Mouse (Mus musculus): ENCODE results near the gene Ssbp3.
A peak's percentile ranks its signal among the peaks of the same experiment; 100 is the strongest.

Ssbp3 gene

GRCm38 (mm10) chr4:106985899-106986832 is 75.7 kb downstream of the Ssbp3 start:
- peak; percentile 43 to 59 for DNase-seq (ENCODE audit: low spot score in 2 of 2)

- DNase-seq (ENCODE audit: low spot score in 2 of 2) = peak; percentile 84 to 89
Measured at GRCm38 (mm10) chr4:106987725-106988364, 77.3 kb downstream of the Ssbp3 start.

GRCm38 (mm10) chr4:106988886-106989225 is 78.4 kb downstream of the Ssbp3 start:
- DNase-seq (ENCODE audit: low spot score in 2 of 2) = no peak

GRCm38 (mm10) chr4:106989226-106989983 is 78.9 kb downstream of the Ssbp3 start:
- no peak for DNase-seq (ENCODE audit: low spot score in 2 of 2)

GRCm38 (mm10) chr4:106993053-106993452 is 82.6 kb downstream of the Ssbp3 start:
- no peak for DNase-seq (ENCODE audit: low spot score in 2 of 2)

- DNase-seq (ENCODE audit: low spot score in 2 of 2) = no peak
Measured at GRCm38 (mm10) chr4:106994252-106994651, 83.8 kb downstream of the Ssbp3 start.

GRCm38 (mm10) chr4:106995069-106995468 is 84.6 kb downstream of the Ssbp3 start:
- no peak for DNase-seq (ENCODE audit: low spot score in 2 of 2)

- DNase-seq (ENCODE audit: low spot score in 2 of 2) = no peak
Measured at GRCm38 (mm10) chr4:106995513-106995912, 85.0 kb downstream of the Ssbp3 start.

GRCm38 (mm10) chr4:106996305-106997076 is 86.0 kb downstream of the Ssbp3 start:
- no peak for DNase-seq (ENCODE audit: low spot score in 2 of 2)

- no peak for DNase-seq (ENCODE audit: low spot score in 2 of 2)
Measured at GRCm38 (mm10) chr4:107001259-107001810, 90.8 kb downstream of the Ssbp3 start.

GRCm38 (mm10) chr4:107001916-107002488 is 91.5 kb downstream of the Ssbp3 start:
- DNase-seq (ENCODE audit: low spot score in 2 of 2) = no peak

- no peak for DNase-seq (ENCODE audit: low spot score in 2 of 2)
Measured at GRCm38 (mm10) chr4:107002517-107003165, 92.1 kb downstream of the Ssbp3 start.

- DNase-seq (ENCODE audit: low spot score in 2 of 2) = no peak
Measured at GRCm38 (mm10) chr4:107003199-107003598, 92.7 kb downstream of the Ssbp3 start.

GRCm38 (mm10) chr4:107003786-107004185 is 93.3 kb downstream of the Ssbp3 start:
- no peak for DNase-seq (ENCODE audit: low spot score in 2 of 2)

- no peak for DNase-seq (ENCODE audit: low spot score in 2 of 2)
Measured at GRCm38 (mm10) chr4:107004346-107004745, 93.8 kb downstream of the Ssbp3 start.

- DNase-seq (ENCODE audit: low spot score in 2 of 2) = no peak
Measured at GRCm38 (mm10) chr4:107005166-107005565, 94.7 kb downstream of the Ssbp3 start.

- no peak for DNase-seq (ENCODE audit: low spot score in 2 of 2)
Measured at GRCm38 (mm10) chr4:107006229-107006628, 95.7 kb downstream of the Ssbp3 start.

- DNase-seq (ENCODE audit: low spot score in 2 of 2) = no peak
Measured at GRCm38 (mm10) chr4:107006807-107007206, 96.3 kb downstream of the Ssbp3 start.

- no peak for DNase-seq (ENCODE audit: low spot score in 2 of 2)
Measured at GRCm38 (mm10) chr4:107007359-107007758, 96.9 kb downstream of the Ssbp3 start.

GRCm38 (mm10) chr4:107008161-107008560 is 97.7 kb downstream of the Ssbp3 start:
- no peak for DNase-seq (ENCODE audit: low spot score in 2 of 2)

Data from heart, adult 9 months (tissue).